Comparison of ENCODE assay signal across 8 mouse cellular contexts in genomic region chr11:101009888-101010784, GRCm38 (mm10). TPM values are rescaled to one million over a fixed set of nuclear protein-coding genes. Genes with fewer than 3 reads are reported as not detected.
DNase-seq lines count a peak whose midpoint lies in the region; ATAC-seq lines count a peak whose summit lies in the region.

No protein-coding gene starts in this region.

- H3K9me3 ChIP-seq in hindbrain, embryonic 11.5 days (ENCODE audit: control insufficient read depth, low read length), result no peaks in the 10 kb centered on the region
- no peaks in the 10 kb centered on the region for H3K9me3 ChIP-seq in liver, embryonic 12.5 days (replicated peaks)
- H3K9me3 ChIP-seq in neural tube, embryonic 13.5 days, result no peaks in the 10 kb centered on the region

- H3K27me3 ChIP-seq in hindbrain, embryonic 11.5 days (ENCODE audit: control insufficient read depth, insufficient read depth, low read length), result no peaks in the 10 kb centered on the region
- peaks cover 4% of the 10 kb centered on the region; the same call in 1 of the 2 replicates for H3K27me3 ChIP-seq in liver, embryonic 12.5 days (replicated peaks)
- peaks cover 4% of the 10 kb centered on the region; the same call in 1 of the 2 replicates for H3K27me3 ChIP-seq in neural tube, embryonic 13.5 days

- peak; percentile 22 to 55 for DNase-seq in heart, adult 18-20 months
- no peak for DNase-seq in heart, adult 9 months (ENCODE audit: low spot score in 2 of 2)
- DNase-seq in MEL-GATA-1-ER (ENCODE audit: extremely low read depth, low read depth), result peak; percentile 70
- DNase-seq in embryo, embryonic 11.5 days (ENCODE audit: low read depth, low spot score), result peak; percentile 9
- DNase-seq in hindbrain, embryonic 11.5 days (ENCODE audit: low spot score), result peak; percentile 33
- no peak for DNase-seq in gastrocnemius, postnatal 4 days (ENCODE audit: low spot score in 2 of 2)

- H3K4me2 ChIP-seq in hindbrain, embryonic 11.5 days (replicated peaks; ENCODE audit: low read depth, low read length), result peak overlapping the region; percentile 75
- peak overlapping the region; percentile 74 for H3K4me2 ChIP-seq in liver, embryonic 12.5 days
- H3K4me2 ChIP-seq in neural tube, embryonic 13.5 days, result peak overlapping the region; percentile 64

- peak overlapping the region; percentile 66 for H3K9ac ChIP-seq in hindbrain, embryonic 11.5 days (ENCODE audit: low read depth, low read length)
- peak overlapping the region; percentile 91 for H3K9ac ChIP-seq in liver, embryonic 12.5 days
- H3K9ac ChIP-seq in neural tube, embryonic 13.5 days, result peak overlapping the region; percentile 92

- H3K36me3 ChIP-seq in hindbrain, embryonic 11.5 days (ENCODE audit: control insufficient read depth, insufficient read depth, low read length), result no peaks in the 10 kb centered on the region
- peaks cover 31% of the 10 kb centered on the region for H3K36me3 ChIP-seq in liver, embryonic 12.5 days
- H3K36me3 ChIP-seq in neural tube, embryonic 13.5 days, result peaks cover 26% of the 10 kb centered on the region

- 13% methylated on average over 29 of the region's 29 CpGs for WGBS in hindbrain, embryonic 11.5 days
- 2% methylated on average over 29 of the region's 29 CpGs for WGBS in liver, embryonic 12.5 days (ENCODE audit: insufficient replicate concordance)
- WGBS in neural tube, embryonic 13.5 days, result 8% methylated on average over 29 of the region's 29 CpGs

- peak overlapping the region; percentile 74 for H3K4me3 ChIP-seq in hindbrain, embryonic 11.5 days (ENCODE audit: low read depth, low read length)
- H3K4me3 ChIP-seq in liver, embryonic 12.5 days, result peak overlapping the region; percentile 83
- peak overlapping the region; percentile 77 for H3K4me3 ChIP-seq in neural tube, embryonic 13.5 days

- no peaks in the 10 kb centered on the region for H3K4me1 ChIP-seq in hindbrain, embryonic 11.5 days (replicated peaks; ENCODE audit: control insufficient read depth, insufficient read depth, low read length)
- peaks cover 42% of the 10 kb centered on the region for H3K4me1 ChIP-seq in liver, embryonic 12.5 days
- H3K4me1 ChIP-seq in neural tube, embryonic 13.5 days (replicated peaks), result peaks cover 37% of the 10 kb centered on the region

- H3K27ac ChIP-seq in hindbrain, embryonic 11.5 days (ENCODE audit: low read depth, low read length), result peak overlapping the region; percentile 80
- H3K27ac ChIP-seq in liver, embryonic 12.5 days, result peak overlapping the region; percentile 99
- H3K27ac ChIP-seq in neural tube, embryonic 13.5 days (replicated peaks), result peak overlapping the region; percentile 94

- ATAC-seq in hindbrain, embryonic 11.5 days (ENCODE audit: low FRiP score), result peak; percentile 33; the same call in 1 of the 2 replicates
- ATAC-seq in liver, embryonic 12.5 days, result peak; percentile 88
- peak; percentile 40 for ATAC-seq in neural tube, embryonic 13.5 days (ENCODE audit: low read depth)

RNA-seq across cellular contexts. Expression of gene Atp6v0a1, which starts 0.9 kb away (rescaled TPM):
- total RNA-seq in heart, adult 18-20 months (2021), result 10 to 100 TPM; 87.1 to 92.2 TPM
- polyA plus RNA-seq in hindbrain, embryonic 11.5 days (2014; fragmentation: Nextera tagmentation; extraction: Ambion mirVana), result 48.5 and 49.3 TPM in 2 replicates
- polyA plus RNA-seq in liver, embryonic 12.5 days (2016; fragmentation: Nextera tagmentation; extraction: Ambion mirVana), result 56.5 and 57.6 TPM in 2 replicates
- 111 and 121 TPM in 2 replicates for polyA plus RNA-seq in neural tube, embryonic 13.5 days (2015; fragmentation: Nextera tagmentation; extraction: Ambion mirVana)
- total RNA-seq in gastrocnemius, postnatal 4 days (2021), result 10 to 100 TPM; 70.3 to 73.5 TPM

RNA-seq across cellular contexts. Expression of gene Cavin1, which starts 39.4 kb away (rescaled TPM):
- total RNA-seq in heart, adult 18-20 months (2021), result 100 to 1,000 TPM; 192 to 214 TPM
- polyA plus RNA-seq in hindbrain, embryonic 11.5 days (2014; fragmentation: Nextera tagmentation; extraction: Ambion mirVana), result 11.9 and 13.2 TPM in 2 replicates
- 28.9 and 30.0 TPM in 2 replicates for polyA plus RNA-seq in liver, embryonic 12.5 days (2016; fragmentation: Nextera tagmentation; extraction: Ambion mirVana)
- 46.7 and 49.3 TPM in 2 replicates for polyA plus RNA-seq in neural tube, embryonic 13.5 days (2015; fragmentation: Nextera tagmentation; extraction: Ambion mirVana)
- total RNA-seq in gastrocnemius, postnatal 4 days (2021), result 100 to 1,000 TPM; 385 to 413 TPM

RNA-seq across cellular contexts. Expression of gene Naglu, which starts 59.7 kb away (rescaled TPM):
- 1 to 10 TPM; 7.2 to 8.4 TPM for total RNA-seq in heart, adult 18-20 months (2021)
- 5.8 and 5.9 TPM in 2 replicates for polyA plus RNA-seq in hindbrain, embryonic 11.5 days (2014; fragmentation: Nextera tagmentation; extraction: Ambion mirVana)
- polyA plus RNA-seq in liver, embryonic 12.5 days (2016; fragmentation: Nextera tagmentation; extraction: Ambion mirVana), result 6.3 and 7.0 TPM in 2 replicates
- 9.0 and 9.4 TPM in 2 replicates for polyA plus RNA-seq in neural tube, embryonic 13.5 days (2015; fragmentation: Nextera tagmentation; extraction: Ambion mirVana)
- total RNA-seq in gastrocnemius, postnatal 4 days (2021), result 10 to 100 TPM; 11.4 to 12.8 TPM

Comparison
In these comparisons a context has a peak if more than half of its experiments do, and no peak if none do; other contexts are left out.
1. DNase-seq: peak in heart, adult 18-20 months (2 of 2), MEL-GATA-1-ER (single experiment), embryo, embryonic 11.5 days (single experiment) and hindbrain, embryonic 11.5 days (single experiment); none in heart, adult 9 months (0 of 2) and gastrocnemius, postnatal 4 days (0 of 2).
2. ATAC-seq: peak in every context shown above with its lines; median percentile 88 in liver, embryonic 12.5 days; 40 in neural tube, embryonic 13.5 days; 33 in hindbrain, embryonic 11.5 days.
3. Peak in every context shown above with its lines, with median percentiles within 50 percentile points of each other: H3K27ac ChIP-seq, H3K4me2 ChIP-seq, H3K4me3 ChIP-seq and H3K9ac ChIP-seq.